Mouse (Mus musculus) gastrocnemius, adult 2 months (tissue): ENCODE measurements around the gene Tat. TPM values are rescaled to one million over a fixed set of nuclear protein-coding genes. Genes with fewer than 3 reads are reported as not detected.

Experiments used
- DNase-seq: peaks from one replicate; pipeline ENCODE4 v3.0.0; 2022
- H3K27ac ChIP-seq: fragments of 200-600 bp; 2 replicates; pipeline ENCODE4 v1.8.1; 2022; ENCODE audit warnings: mild to moderate bottlenecking
- H3K4me3 ChIP-seq: fragments of 200-600 bp; 2 replicates; pipeline ENCODE4 v1.8.1; 2022; ENCODE audit warnings: mild to moderate bottlenecking, moderate library complexity
- CTCF ChIP-seq: fragments of 200-600 bp; IDR thresholded peaks from 2 replicates; pipeline ENCODE4 v1.8.1; 2022; ENCODE audit warnings: antibody characterized with exemption, mild to moderate bottlenecking, moderate library complexity
- intact Hi-C: fragments of 180-260 bp; cut with DNase I; formaldehyde crosslinking; loops from one replicate; pipeline ENCODE4 v1.15.1; 2025
- total RNA-seq, 2 experiments: library from RNA; stranded (reverse); gene quantifications; 2 replicates each; pipeline ENCODE4 v1.2.3; 2021

The Tat gene
- total RNA-seq, 2 experiments from 2014 or later, result not detected

GRCm38 (mm10) chr8:109961693-109962367 lies 28.4 kb upstream of the Tat start, which contains the start of gene Marveld3:
Gene Marveld3 (minus strand): TSS chr8:109962203.
- intact Hi-C loops, result no loop called here
- no peak within 1 kb of the TSS for H3K27ac ChIP-seq
- H3K4me3 ChIP-seq, result peak within 1 kb of the TSS; percentile 64
- peak; percentile 64 for TF ChIP-seq CTCF
- DNase-seq, result peak; percentile 48

- Histone ChIP-seq H3K27ac (no peak overlapping the region), H3K4me3 (no peak overlapping the region)
- DNase-seq, result no peak
- no peak for TF ChIP-seq CTCF
- intact Hi-C loops, result no loop called here
Observed at GRCm38 (mm10) chr8:109962896-109963295, 27.3 kb upstream of the Tat start.

GRCm38 (mm10) chr8:109963421-109963820 lies 26.8 kb upstream of the Tat start:
- H3K4me3 ChIP-seq, result no peak overlapping the region
- intact Hi-C loops, result no loop called here
- H3K27ac ChIP-seq, result no peak overlapping the region
- no peak for DNase-seq
- TF ChIP-seq CTCF, result no peak

GRCm38 (mm10) chr8:109964106-109964505 lies 26.1 kb upstream of the Tat start:
- H3K4me3 ChIP-seq, result no peak overlapping the region
- intact Hi-C loops, result no loop called here

GRCm38 (mm10) chr8:109968837-109969236 lies 21.4 kb upstream of the Tat start:
- Histone ChIP-seq H3K27ac (no peak overlapping the region), H3K4me3 (no peak overlapping the region)
- no peak for DNase-seq
- TF ChIP-seq CTCF, result no peak
- intact Hi-C loops, result no loop called here

More at GRCm38 (mm10) chr8:109964106-109964505, 26.1 kb upstream of the Tat start:
- no peak overlapping the region for H3K27ac ChIP-seq
- no peak for DNase-seq
- no peak for TF ChIP-seq CTCF

- DNase-seq, result no peak
- H3K4me3 ChIP-seq, result no peak overlapping the region
- peak; percentile 78 for TF ChIP-seq CTCF
- no peak overlapping the region for H3K27ac ChIP-seq
- intact Hi-C loops, result loop anchor here (1.0 kb wide), 1 partner anchor 101 kb away; no protein-coding TSS in a partner anchor
Observed at GRCm38 (mm10) chr8:109970323-109970722, 19.9 kb upstream of the Tat start.

- intact Hi-C loops, result no loop called here
- Histone ChIP-seq H3K4me3 (no peak overlapping the region), H3K27ac (no peak overlapping the region)
- TF ChIP-seq CTCF, result no peak
- no peak for DNase-seq
Observed at GRCm38 (mm10) chr8:109972901-109973300, 17.3 kb upstream of the Tat start.

- no peak for TF ChIP-seq CTCF
Observed at GRCm38 (mm10) chr8:109979339-109979738, 10.9 kb upstream of the Tat start.

GRCm38 (mm10) chr8:109982386-109983105 lies 7.7 kb upstream of the Tat start:
- H3K4me3 ChIP-seq, result no peak overlapping the region
- no peak overlapping the region for H3K27ac ChIP-seq
- no peak for DNase-seq
- TF ChIP-seq CTCF, result no peak
- intact Hi-C loops, result no loop called here

More at GRCm38 (mm10) chr8:109979339-109979738, 10.9 kb upstream of the Tat start:
- Histone ChIP-seq H3K27ac (no peak overlapping the region), H3K4me3 (no peak overlapping the region)
- no peak for DNase-seq
- intact Hi-C loops, result no loop called here

- Histone ChIP-seq H3K27ac (no peak overlapping the region), H3K4me3 (no peak overlapping the region)
- no peak for TF ChIP-seq CTCF
- DNase-seq, result no peak
- intact Hi-C loops, result no loop called here
Observed at GRCm38 (mm10) chr8:109983944-109984343, 6.3 kb upstream of the Tat start.

GRCm38 (mm10) chr8:109986384-109986783 lies 3.9 kb upstream of the Tat start:
- no peak for TF ChIP-seq CTCF
- H3K4me3 ChIP-seq, result no peak overlapping the region
- no peak for DNase-seq
- intact Hi-C loops, result no loop called here
- no peak overlapping the region for H3K27ac ChIP-seq

- intact Hi-C loops, result no loop called here
- no peak for DNase-seq
Observed at GRCm38 (mm10) chr8:109987776-109988175, 2.5 kb upstream of the Tat start.

GRCm38 (mm10) chr8:109989151-109989550 lies 1.1 kb upstream of the Tat start:
- intact Hi-C loops, result no loop called here
- no peak for TF ChIP-seq CTCF
- no peak for DNase-seq
- H3K27ac ChIP-seq, result no peak overlapping the region
- no peak overlapping the region for H3K4me3 ChIP-seq

More at GRCm38 (mm10) chr8:109987776-109988175, 2.5 kb upstream of the Tat start:
- Histone ChIP-seq H3K27ac (no peak overlapping the region), H3K4me3 (no peak overlapping the region)
- TF ChIP-seq CTCF, result no peak
